Mouse (Mus musculus): Measurements from ENCODE around the gene Mrpl54.

DNA sequence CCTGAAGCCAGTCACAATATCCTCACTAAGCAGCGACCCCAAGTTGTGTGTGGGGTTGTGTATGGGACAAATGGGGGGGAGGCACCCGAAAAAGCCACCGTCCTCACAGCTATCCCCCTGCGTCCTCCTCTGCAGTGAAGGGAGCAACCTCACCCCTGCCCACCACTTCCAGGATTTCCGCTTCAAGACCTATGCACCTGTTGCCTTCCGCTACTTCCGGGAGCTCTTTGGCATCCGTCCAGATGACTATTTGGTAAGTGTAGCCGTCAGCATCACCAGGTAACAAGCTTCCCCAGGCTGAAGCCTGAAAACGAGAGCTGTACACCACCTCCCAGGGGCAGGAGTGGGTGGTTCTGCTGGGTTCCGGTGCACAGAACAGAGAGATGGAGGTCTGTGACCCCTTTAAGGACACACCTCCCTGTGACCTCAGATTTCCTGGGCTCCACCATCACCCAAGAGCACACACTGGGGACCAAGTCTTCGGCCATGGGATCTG, 39.5 kb upstream of the Mrpl54 start:
- no peak for TF ChIP-seq CTCF (IDR thresholded peaks at IDR 0.05; ENCODE audit: borderline replicate concordance, extremely low read depth, insufficient read depth, insufficient read length)
- no peak for TF ChIP-seq POLR2A (IDR thresholded peaks at IDR 0.05; ENCODE audit: borderline replicate concordance, extremely low read depth, insufficient read depth, insufficient read length, poor library complexity, severe bottlenecking)
